18 mouse cellular contexts compared by ENCODE assay signal in genomic region chr4:131829123-131829522, GRCm38 (mm10). TPM values are rescaled to one million over a fixed set of nuclear protein-coding genes. Genes with fewer than 3 reads are reported as not detected.
A peak's percentile ranks its signal among the peaks of the same experiment; 100 is the strongest.
DNase-seq lines count a peak whose midpoint lies in the region; ATAC-seq lines count a peak whose summit lies in the region.
"Had no signal": no experiment of that assay in that cellular context is flagged by ENCODE, and none has a peak within 500 bp of the region (broad histone marks: within the 10 kb centered on the region; RNA-seq: fewer than 3 reads in every experiment).

No protein-coding gene starts in this region.

- DNase-seq in heart, embryonic 10.5 days (ENCODE audit: low spot score): no peak
- DNase-seq in heart, postnatal 14 days: no peak
- DNase-seq in limb, embryonic 10.5 days (ENCODE audit: low spot score): no peak
- DNase-seq in layer of hippocampus, adult 11-12 months (ENCODE audit: low spot score): no peak
- DNase-seq: cerebellum, postnatal 10 days; gastrocnemius, postnatal 14 days; kidney, postnatal 14 days; lung, postnatal 10 days; right cerebral cortex, postnatal 4 days; thymus, postnatal 25 days had no signal

- H3K4me1 ChIP-seq in heart, embryonic 10.5 days: peaks cover 40% of the 10 kb centered on the region
- peaks cover 37% of the 10 kb centered on the region for H3K4me1 ChIP-seq in midbrain, embryonic 12.5 days
- H3K4me1 ChIP-seq in midbrain, embryonic 15.5 days: peaks cover 10% of the 10 kb centered on the region
- H3K4me1 ChIP-seq in limb, embryonic 10.5 days: peaks cover 48% of the 10 kb centered on the region
- peaks cover 49% of the 10 kb centered on the region for H3K4me1 ChIP-seq in liver, embryonic 16.5 days (ENCODE audit: control insufficient read depth, low read depth, low read length)

- 0 out of 2 replicates have a peak, but pooled peaks have one; percentile 20 for ATAC-seq in midbrain, embryonic 12.5 days (ENCODE audit: low FRiP score, low read depth)
- no peak for ATAC-seq in midbrain, embryonic 15.5 days (replicated peaks)
- ATAC-seq in liver, embryonic 16.5 days (ENCODE audit: low read depth): peak; percentile 91
- no peak for ATAC-seq in cerebellum, adult (ENCODE audit: insufficient number of reproducible peaks, low FRiP score, low TSS enrichment)
- ATAC-seq: forebrain, embryonic 13.5 days; intestine, postnatal 0 days had no signal

- H3K27ac ChIP-seq in heart, embryonic 10.5 days: 0 out of 2 replicates have a peak overlapping the region, but pooled peaks have one; percentile 44
- H3K27ac ChIP-seq in midbrain, embryonic 12.5 days (replicated peaks): no peak overlapping the region
- no peak overlapping the region for H3K27ac ChIP-seq in midbrain, embryonic 15.5 days
- H3K27ac ChIP-seq in limb, embryonic 10.5 days: peak overlapping the region; percentile 12; the same call in 1 of the 2 replicates
- H3K27ac ChIP-seq in liver, embryonic 16.5 days (ENCODE audit: low read length): peak overlapping the region; percentile 85
- H3K27ac ChIP-seq: embryonic facial prominence, embryonic 15.5 days; forebrain, embryonic 13.5 days; hindbrain, embryonic 14.5 days had no signal

- peaks cover 26% of the 10 kb centered on the region for H3K27me3 ChIP-seq in heart, embryonic 10.5 days (ENCODE audit: insufficient read depth, poor library complexity, severe bottlenecking)
- H3K27me3 ChIP-seq in midbrain, embryonic 12.5 days: peaks cover 56% of the 10 kb centered on the region
- no peaks in the 10 kb centered on the region for H3K27me3 ChIP-seq in midbrain, embryonic 15.5 days (replicated peaks)
- no peaks in the 10 kb centered on the region for H3K27me3 ChIP-seq in limb, embryonic 10.5 days (ENCODE audit: low read depth, poor library complexity, severe bottlenecking)
- H3K27me3 ChIP-seq in liver, embryonic 16.5 days (ENCODE audit: control insufficient read depth, insufficient read depth, low read depth, low read length): no peaks in the 10 kb centered on the region
- H3K27me3 ChIP-seq: embryonic facial prominence, embryonic 15.5 days; forebrain, embryonic 13.5 days had no signal

- no peak overlapping the region for H3K4me3 ChIP-seq in heart, embryonic 10.5 days
- no peak overlapping the region for H3K4me3 ChIP-seq in midbrain, embryonic 12.5 days
- H3K4me3 ChIP-seq in midbrain, embryonic 15.5 days: no peak overlapping the region
- no peak overlapping the region for H3K4me3 ChIP-seq in limb, embryonic 10.5 days
- H3K4me3 ChIP-seq in liver, embryonic 16.5 days (ENCODE audit: low read depth, low read length): peak overlapping the region; percentile 9; the same call in 1 of the 2 replicates
- H3K4me3 ChIP-seq: embryonic facial prominence, embryonic 15.5 days; forebrain, embryonic 13.5 days had no signal

- intact Hi-C loops in heart, postnatal 14 days (cut with DNase I): no loop called here

- 65% methylated on average over 8 of the region's 8 CpGs for WGBS in heart, embryonic 10.5 days
- WGBS in midbrain, embryonic 12.5 days: 76% methylated on average over 8 of the region's 8 CpGs
- WGBS in midbrain, embryonic 15.5 days: 76% methylated on average over 8 of the region's 8 CpGs
- 85% methylated on average over 8 of the region's 8 CpGs for WGBS in limb, embryonic 10.5 days
- WGBS in liver, embryonic 16.5 days (ENCODE audit: insufficient replicate concordance): 25% methylated on average over 8 of the region's 8 CpGs

- no peak overlapping the region for H3K9ac ChIP-seq in midbrain, embryonic 12.5 days (replicated peaks)
- H3K9ac ChIP-seq in midbrain, embryonic 15.5 days: no peak overlapping the region
- H3K9ac ChIP-seq in liver, embryonic 16.5 days (ENCODE audit: low read depth, low read length): peak overlapping the region; percentile 26
- H3K9ac ChIP-seq: embryonic facial prominence, embryonic 15.5 days; forebrain, embryonic 13.5 days; hindbrain, embryonic 14.5 days had no signal

- no peaks in the 10 kb centered on the region for H3K36me3 ChIP-seq in heart, embryonic 10.5 days
- no peaks in the 10 kb centered on the region for H3K36me3 ChIP-seq in midbrain, embryonic 12.5 days
- no peaks in the 10 kb centered on the region for H3K36me3 ChIP-seq in midbrain, embryonic 15.5 days (replicated peaks)
- H3K36me3 ChIP-seq in limb, embryonic 10.5 days: no peaks in the 10 kb centered on the region
- no peaks in the 10 kb centered on the region for H3K36me3 ChIP-seq in liver, embryonic 16.5 days (ENCODE audit: control insufficient read depth, insufficient read depth)
- H3K36me3 ChIP-seq: embryonic facial prominence, embryonic 15.5 days had no signal

- H3K4me2 ChIP-seq in midbrain, embryonic 12.5 days (replicated peaks): no peak overlapping the region
- no peak overlapping the region for H3K4me2 ChIP-seq in midbrain, embryonic 15.5 days
- peak overlapping the region; percentile 42 for H3K4me2 ChIP-seq in liver, embryonic 16.5 days (ENCODE audit: low read depth, low read length)
- H3K4me2 ChIP-seq: embryonic facial prominence, embryonic 15.5 days; forebrain, embryonic 13.5 days; hindbrain, embryonic 14.5 days had no signal

- H3K9me3 ChIP-seq in heart, embryonic 10.5 days: no peaks in the 10 kb centered on the region
- H3K9me3 ChIP-seq in midbrain, embryonic 12.5 days: no peaks in the 10 kb centered on the region
- H3K9me3 ChIP-seq in midbrain, embryonic 15.5 days: no peaks in the 10 kb centered on the region
- H3K9me3 ChIP-seq in limb, embryonic 10.5 days (replicated peaks): no peaks in the 10 kb centered on the region
- no peaks in the 10 kb centered on the region for H3K9me3 ChIP-seq in liver, embryonic 16.5 days (replicated peaks; ENCODE audit: control insufficient read depth, low read length)
- H3K9me3 ChIP-seq: embryonic facial prominence, embryonic 15.5 days; forebrain, embryonic 13.5 days had no signal

RNA-seq across cellular contexts. Expression of gene Ptpru, which starts 9.0 kb away (rescaled TPM):
- polyA plus RNA-seq in heart, embryonic 10.5 days (2016; fragmentation: Nextera tagmentation; extraction: Ambion mirVana): 1.9 and 7.6 TPM in 2 replicates
- total RNA-seq in heart, postnatal 14 days (2021): 1 to 10 TPM; 3.2 to 6.8 TPM
- 19.4 and 30.6 TPM in 2 replicates for polyA plus RNA-seq in midbrain, embryonic 12.5 days (2016; fragmentation: Nextera tagmentation; extraction: Ambion mirVana)
- polyA plus RNA-seq in midbrain, embryonic 15.5 days (2015; fragmentation: Nextera tagmentation; extraction: Ambion mirVana): 22.1 and 27.9 TPM in 2 replicates
- polyA plus RNA-seq in limb, embryonic 10.5 days (2016; fragmentation: Nextera tagmentation; extraction: Ambion mirVana): 10.7 and 16.0 TPM in 2 replicates
- polyA plus RNA-seq in liver, embryonic 16.5 days (2015; fragmentation: Nextera tagmentation; extraction: Ambion mirVana): 3.4 and 5.0 TPM in 2 replicates

RNA-seq across cellular contexts. Expression of gene Mecr, which starts 14.1 kb away (rescaled TPM):
- polyA plus RNA-seq in heart, embryonic 10.5 days (2016; fragmentation: Nextera tagmentation; extraction: Ambion mirVana): 45.9 and 52.5 TPM in 2 replicates
- total RNA-seq in heart, postnatal 14 days (2021): 10 to 100 TPM; 29.7 to 30.4 TPM
- 35.5 and 44.5 TPM in 2 replicates for polyA plus RNA-seq in midbrain, embryonic 12.5 days (2016; fragmentation: Nextera tagmentation; extraction: Ambion mirVana)
- 38.3 and 40.3 TPM in 2 replicates for polyA plus RNA-seq in midbrain, embryonic 15.5 days (2015; fragmentation: Nextera tagmentation; extraction: Ambion mirVana)
- 52.6 and 58.1 TPM in 2 replicates for polyA plus RNA-seq in limb, embryonic 10.5 days (2016; fragmentation: Nextera tagmentation; extraction: Ambion mirVana)
- 32.8 and 33.0 TPM in 2 replicates for polyA plus RNA-seq in liver, embryonic 16.5 days (2015; fragmentation: Nextera tagmentation; extraction: Ambion mirVana)

RNA-seq across cellular contexts. Expression of gene Srsf4, which starts 44.3 kb away (rescaled TPM):
- polyA plus RNA-seq in heart, embryonic 10.5 days (2016; fragmentation: Nextera tagmentation; extraction: Ambion mirVana): 81.0 and 96.1 TPM in 2 replicates
- total RNA-seq in heart, postnatal 14 days (2021): 10 to 100 TPM; 39.4 to 42.4 TPM
- 166 and 167 TPM in 2 replicates for polyA plus RNA-seq in midbrain, embryonic 12.5 days (2016; fragmentation: Nextera tagmentation; extraction: Ambion mirVana)
- 116 and 117 TPM in 2 replicates for polyA plus RNA-seq in midbrain, embryonic 15.5 days (2015; fragmentation: Nextera tagmentation; extraction: Ambion mirVana)
- polyA plus RNA-seq in limb, embryonic 10.5 days (2016; fragmentation: Nextera tagmentation; extraction: Ambion mirVana): 135 and 142 TPM in 2 replicates
- polyA plus RNA-seq in liver, embryonic 16.5 days (2015; fragmentation: Nextera tagmentation; extraction: Ambion mirVana): 51.2 and 51.9 TPM in 2 replicates

Comparison
In these comparisons a context has a peak if more than half of its experiments do, and no peak if none do; other contexts are left out.
1. ATAC-seq: peak in midbrain, embryonic 12.5 days (single experiment) and liver, embryonic 16.5 days (single experiment); none in midbrain, embryonic 15.5 days (single experiment) and cerebellum, adult (single experiment).
2. H3K27ac ChIP-seq: peak in heart, embryonic 10.5 days (single experiment), limb, embryonic 10.5 days (single experiment) and liver, embryonic 16.5 days (single experiment); none in midbrain, embryonic 12.5 days (single experiment) and midbrain, embryonic 15.5 days (single experiment).